Mouse (Mus musculus): ENCODE measurements at regions not wholly inside any gene's neighbourhood (a gene's known extent, or its start where the extent isn't known, plus 50 kb on each side); places are given as distances from the start of the nearest gene placed in this dataset.
A peak's percentile ranks its signal among the peaks of the same experiment; 100 is the strongest.

DNA sequence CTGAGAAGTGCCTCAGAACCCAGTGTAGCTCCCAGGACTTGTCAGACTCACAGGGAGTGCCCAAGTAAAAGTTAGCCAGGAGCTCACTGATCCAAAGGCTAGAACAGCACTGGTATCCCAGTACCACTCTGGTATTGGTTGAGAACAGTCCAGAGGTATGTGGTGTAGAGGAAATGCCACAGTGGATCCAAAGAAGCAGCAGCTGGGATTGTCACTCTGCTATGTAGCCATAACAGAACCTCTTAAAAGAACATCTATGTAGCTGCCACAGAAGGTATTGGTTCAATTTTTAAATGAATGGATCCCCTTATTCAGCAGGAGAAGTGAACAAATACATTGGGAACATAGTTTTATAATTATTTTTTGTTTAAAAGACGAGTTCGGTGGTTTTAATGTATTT is 86.8 kb upstream of the Tsc22d2 start:
- 90% methylated on average over 2 of the region's 2 CpGs for WGBS
- Histone ChIP-seq H3K9me3 (ENCODE audit: control insufficient read depth, low read length) (no peaks in the 10 kb centered on the region), H3K4me3 (replicated peaks; ENCODE audit: low read depth, low read length) (no peak overlapping the region), H3K9ac (replicated peaks; ENCODE audit: low read length) (no peak overlapping the region), H3K27ac (replicated peaks; ENCODE audit: low read depth, low read length) (no peak overlapping the region), H3K27me3 (ENCODE audit: control insufficient read depth, insufficient read depth, low read length) (no peaks in the 10 kb centered on the region), H3K36me3 (ENCODE audit: control insufficient read depth, insufficient read depth, low read length) (no peaks in the 10 kb centered on the region), H3K4me1 (ENCODE audit: control insufficient read depth, insufficient read depth, low read length) (no peaks in the 10 kb centered on the region), H3K4me2 (ENCODE audit: low read length) (no peak overlapping the region)
- DNase-seq, result no peak
- ATAC-seq (ENCODE audit: low FRiP score, low TSS enrichment), result no peak

- DNase-seq (peak; percentile 44), ATAC-seq (ENCODE audit: low FRiP score, low TSS enrichment) (no peak)
- Histone ChIP-seq H3K9ac (replicated peaks; ENCODE audit: low read length) (no peak overlapping the region), H3K9me3 (ENCODE audit: control insufficient read depth, low read length) (no peaks in the 10 kb centered on the region), H3K4me2 (ENCODE audit: low read length) (no peak overlapping the region), H3K4me3 (replicated peaks; ENCODE audit: low read depth, low read length) (no peak overlapping the region), H3K27ac (replicated peaks; ENCODE audit: low read depth, low read length) (no peak overlapping the region), H3K27me3 (ENCODE audit: control insufficient read depth, insufficient read depth, low read length) (no peaks in the 10 kb centered on the region), H3K36me3 (ENCODE audit: control insufficient read depth, insufficient read depth, low read length) (no peaks in the 10 kb centered on the region), H3K4me1 (ENCODE audit: control insufficient read depth, insufficient read depth, low read length) (peaks cover 1% of the 10 kb centered on the region; the same call in 1 of the 2 replicates)
- WGBS, result 73% methylated on average over 2 of the region's 2 CpGs
Measured at GRCm38 (mm10) chr3:58330186-58330585, 84.3 kb upstream of the Tsc22d2 start.

DNA sequence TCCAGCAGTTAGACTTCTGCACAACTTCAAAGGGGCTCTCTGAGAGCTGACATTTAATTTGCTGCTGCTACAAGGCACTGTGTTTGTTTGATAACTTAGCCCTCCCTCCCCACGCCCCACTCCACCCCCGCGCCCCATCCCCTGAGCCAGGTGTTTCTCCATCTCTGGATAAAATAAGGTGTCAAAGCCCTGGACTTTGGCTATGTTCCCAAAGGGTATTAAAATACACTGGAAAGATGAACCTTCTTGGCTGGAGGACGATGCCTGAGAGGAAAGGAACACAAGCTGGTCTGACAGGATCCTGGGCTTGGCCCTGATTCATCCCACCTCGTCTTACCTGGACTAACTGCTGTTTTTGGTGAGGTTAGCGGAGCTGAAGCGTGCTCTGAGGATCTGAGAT is 80.5 kb upstream of the Tsc22d2 start:
- Histone ChIP-seq H3K9ac (replicated peaks; ENCODE audit: low read length) (no peak overlapping the region), H3K4me1 (ENCODE audit: control insufficient read depth, insufficient read depth, low read length) (peaks cover 12% of the 10 kb centered on the region), H3K27ac (replicated peaks; ENCODE audit: low read depth, low read length) (no peak overlapping the region), H3K4me2 (ENCODE audit: low read length) (no peak overlapping the region), H3K27me3 (ENCODE audit: control insufficient read depth, insufficient read depth, low read length) (no peaks in the 10 kb centered on the region), H3K36me3 (ENCODE audit: control insufficient read depth, insufficient read depth, low read length) (no peaks in the 10 kb centered on the region), H3K9me3 (ENCODE audit: control insufficient read depth, low read length) (no peaks in the 10 kb centered on the region), H3K4me3 (replicated peaks; ENCODE audit: low read depth, low read length) (no peak overlapping the region)
- no peak for ATAC-seq (ENCODE audit: low FRiP score, low TSS enrichment)
- DNase-seq, result no peak
- 66% methylated on average over 7 of the region's 7 CpGs for WGBS

- H3K9ac ChIP-seq (replicated peaks; ENCODE audit: low read length), result no peak overlapping the region
- no peaks in the 10 kb centered on the region for H3K36me3 ChIP-seq (ENCODE audit: control insufficient read depth, insufficient read depth, low read length)
- H3K27ac ChIP-seq (replicated peaks; ENCODE audit: low read depth, low read length), result no peak overlapping the region
- no peak overlapping the region for H3K4me2 ChIP-seq (ENCODE audit: low read length)
- H3K4me3 ChIP-seq (replicated peaks; ENCODE audit: low read depth, low read length), result no peak overlapping the region
- WGBS, result 43% methylated on average over 6 of the region's 6 CpGs
- H3K9me3 ChIP-seq (ENCODE audit: control insufficient read depth, low read length), result no peaks in the 10 kb centered on the region
- ATAC-seq (ENCODE audit: low FRiP score, low TSS enrichment), result no peak
- H3K27me3 ChIP-seq (ENCODE audit: control insufficient read depth, insufficient read depth, low read length), result no peaks in the 10 kb centered on the region
- peak; percentile 16 for DNase-seq
- peaks cover 12% of the 10 kb centered on the region for H3K4me1 ChIP-seq (ENCODE audit: control insufficient read depth, insufficient read depth, low read length)
Measured at GRCm38 (mm10) chr3:58335277-58335676, 79.2 kb upstream of the Tsc22d2 start.

DNA sequence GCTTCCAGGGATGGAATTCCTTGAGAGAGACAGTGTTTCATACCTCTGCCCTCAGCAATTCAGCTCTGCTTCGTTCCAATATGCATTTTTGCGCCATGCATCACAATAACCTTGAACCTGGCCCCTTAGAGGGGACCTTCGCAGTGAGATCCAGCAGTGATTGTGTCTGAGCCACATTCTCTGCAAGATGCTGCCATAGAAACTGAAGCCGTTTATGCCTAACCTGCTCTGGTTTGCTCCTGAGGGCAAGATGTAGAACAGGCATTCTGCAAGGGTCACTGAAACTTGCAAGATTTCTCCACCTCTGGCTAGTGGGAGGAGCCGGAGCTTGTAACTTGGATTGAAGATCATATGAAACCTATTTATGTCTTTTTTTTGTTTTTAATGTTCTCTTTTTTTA is 78.4 kb upstream of the Tsc22d2 start:
- ATAC-seq (ENCODE audit: low FRiP score, low TSS enrichment) (no peak), DNase-seq (peak; percentile 18)
- 36% methylated on average over 5 of the region's 5 CpGs for WGBS

GRCm38 (mm10) chr3:58336590-58336989 is 77.9 kb upstream of the Tsc22d2 start:
- DNase-seq (no peak), ATAC-seq (ENCODE audit: low FRiP score, low TSS enrichment) (no peak)
- Histone ChIP-seq H3K27ac (replicated peaks; ENCODE audit: low read depth, low read length) (no peak overlapping the region), H3K4me2 (ENCODE audit: low read length) (no peak overlapping the region), H3K4me1 (ENCODE audit: control insufficient read depth, insufficient read depth, low read length) (peaks cover 12% of the 10 kb centered on the region), H3K4me3 (replicated peaks; ENCODE audit: low read depth, low read length) (no peak overlapping the region), H3K36me3 (ENCODE audit: control insufficient read depth, insufficient read depth, low read length) (no peaks in the 10 kb centered on the region), H3K27me3 (ENCODE audit: control insufficient read depth, insufficient read depth, low read length) (no peaks in the 10 kb centered on the region), H3K9me3 (ENCODE audit: control insufficient read depth, low read length) (no peaks in the 10 kb centered on the region), H3K9ac (replicated peaks; ENCODE audit: low read length) (no peak overlapping the region)
- WGBS, result 92% methylated on average over 6 of the region's 6 CpGs

More for the DNA sequence above, 78.4 kb upstream of the Tsc22d2 start:
- no peak overlapping the region for H3K9ac ChIP-seq (replicated peaks; ENCODE audit: low read length)
- no peak overlapping the region for H3K4me2 ChIP-seq (ENCODE audit: low read length)
- H3K27ac ChIP-seq (replicated peaks; ENCODE audit: low read depth, low read length), result no peak overlapping the region
- no peaks in the 10 kb centered on the region for H3K27me3 ChIP-seq (ENCODE audit: control insufficient read depth, insufficient read depth, low read length)
- no peaks in the 10 kb centered on the region for H3K36me3 ChIP-seq (ENCODE audit: control insufficient read depth, insufficient read depth, low read length)
- H3K4me3 ChIP-seq (replicated peaks; ENCODE audit: low read depth, low read length), result no peak overlapping the region
- peaks cover 12% of the 10 kb centered on the region for H3K4me1 ChIP-seq (ENCODE audit: control insufficient read depth, insufficient read depth, low read length)
- no peaks in the 10 kb centered on the region for H3K9me3 ChIP-seq (ENCODE audit: control insufficient read depth, low read length)

- no peaks in the 10 kb centered on the region for H3K9me3 ChIP-seq (ENCODE audit: control insufficient read depth, low read length)
- no peak overlapping the region for H3K4me2 ChIP-seq (ENCODE audit: low read length)
- WGBS, result 86% methylated on average over 7 of the region's 7 CpGs
- H3K27me3 ChIP-seq (ENCODE audit: control insufficient read depth, insufficient read depth, low read length), result no peaks in the 10 kb centered on the region
- no peak for DNase-seq
- peaks cover 12% of the 10 kb centered on the region for H3K4me1 ChIP-seq (ENCODE audit: control insufficient read depth, insufficient read depth, low read length)
- ATAC-seq (ENCODE audit: low FRiP score, low TSS enrichment), result no peak
- no peak overlapping the region for H3K9ac ChIP-seq (replicated peaks; ENCODE audit: low read length)
- no peaks in the 10 kb centered on the region for H3K36me3 ChIP-seq (ENCODE audit: control insufficient read depth, insufficient read depth, low read length)
- no peak overlapping the region for H3K27ac ChIP-seq (replicated peaks; ENCODE audit: low read depth, low read length)
- H3K4me3 ChIP-seq (replicated peaks; ENCODE audit: low read depth, low read length), result no peak overlapping the region
Measured at GRCm38 (mm10) chr3:58338976-58339375, 75.5 kb upstream of the Tsc22d2 start.

DNA sequence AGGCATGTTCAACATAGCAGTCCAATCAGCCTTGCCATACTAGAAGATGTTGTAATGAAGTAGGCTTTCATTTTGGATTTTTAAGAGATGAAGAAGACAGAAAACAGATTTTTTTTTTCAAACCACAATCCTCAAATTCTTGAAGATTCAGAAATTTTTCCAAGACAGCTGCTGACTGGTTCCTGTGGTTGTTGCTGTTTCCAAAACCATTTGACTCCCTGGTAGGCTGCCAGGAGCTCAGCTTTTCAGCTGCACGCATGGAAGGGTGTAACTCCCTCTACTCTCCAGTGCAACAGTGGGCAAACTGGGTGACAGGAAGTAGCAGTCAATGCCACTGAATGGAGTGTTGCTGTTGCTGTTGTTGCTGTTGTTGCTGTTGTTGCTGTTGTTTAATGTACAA is 72.4 kb upstream of the Tsc22d2 start:
- DNase-seq (no peak), ATAC-seq (ENCODE audit: low FRiP score, low TSS enrichment) (no peak)
- H3K27me3 ChIP-seq (ENCODE audit: control insufficient read depth, insufficient read depth, low read length), result no peaks in the 10 kb centered on the region
- no peak overlapping the region for H3K4me2 ChIP-seq (ENCODE audit: low read length)
- no peaks in the 10 kb centered on the region for H3K4me1 ChIP-seq (ENCODE audit: control insufficient read depth, insufficient read depth, low read length)
- no peaks in the 10 kb centered on the region for H3K9me3 ChIP-seq (ENCODE audit: control insufficient read depth, low read length)
- no peak overlapping the region for H3K27ac ChIP-seq (replicated peaks; ENCODE audit: low read depth, low read length)
- H3K4me3 ChIP-seq (replicated peaks; ENCODE audit: low read depth, low read length), result no peak overlapping the region
- no peak overlapping the region for H3K9ac ChIP-seq (replicated peaks; ENCODE audit: low read length)
- no peaks in the 10 kb centered on the region for H3K36me3 ChIP-seq (ENCODE audit: control insufficient read depth, insufficient read depth, low read length)
- 94% methylated on average over 1 of the region's 1 CpGs for WGBS

DNA sequence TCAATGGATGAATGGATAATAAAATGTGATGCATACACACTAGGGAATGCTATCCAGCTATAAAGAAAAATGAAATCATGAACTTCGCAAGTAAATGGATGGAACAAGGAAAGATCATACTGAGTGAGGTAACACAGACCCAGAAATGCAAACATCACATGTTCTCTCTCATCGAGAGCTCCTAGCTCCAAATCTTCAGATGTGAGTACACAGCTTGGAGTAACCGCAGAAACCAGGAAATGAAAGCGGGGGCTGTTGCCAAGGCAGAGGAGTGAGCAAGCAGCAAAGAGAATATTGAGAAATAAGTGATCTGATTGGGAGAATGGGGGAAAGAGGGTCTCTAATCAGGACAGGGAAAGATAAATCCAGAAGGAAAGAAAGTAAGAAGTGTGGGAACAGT is 52.0 kb upstream of the Tsc22d2 start:
- Histone ChIP-seq H3K9ac (replicated peaks; ENCODE audit: low read length) (no peak overlapping the region), H3K36me3 (ENCODE audit: control insufficient read depth, insufficient read depth, low read length) (no peaks in the 10 kb centered on the region), H3K27ac (replicated peaks; ENCODE audit: low read depth, low read length) (no peak overlapping the region), H3K27me3 (ENCODE audit: control insufficient read depth, insufficient read depth, low read length) (no peaks in the 10 kb centered on the region), H3K4me3 (replicated peaks; ENCODE audit: low read depth, low read length) (no peak overlapping the region), H3K4me2 (ENCODE audit: low read length) (no peak overlapping the region), H3K9me3 (ENCODE audit: control insufficient read depth, low read length) (no peaks in the 10 kb centered on the region), H3K4me1 (ENCODE audit: control insufficient read depth, insufficient read depth, low read length) (no peaks in the 10 kb centered on the region)
- DNase-seq, result no peak
- 90% methylated on average over 4 of the region's 4 CpGs for whole genome bisulfite sequencing
- ATAC-seq (ENCODE audit: low FRiP score, low TSS enrichment), result no peak

Measured in midbrain, embryonic 14.5 days (tissue).